Mouse (Mus musculus): ENCODE data around the gene Setd1b.
"Not testable (repeated sequence)": the region's sequence is repeated elsewhere in the genome, so short reads cannot be mapped to it uniquely, and the experiment has no call there.

Setd1b gene

GRCm38 (mm10) chr5:123201523-123201892, 59.5 kb downstream of the Setd1b start:
- peak in 1 of 2 experiments; percentile 12 for DNase-seq (ENCODE audit: low spot score in 2 of 2)

DNA sequence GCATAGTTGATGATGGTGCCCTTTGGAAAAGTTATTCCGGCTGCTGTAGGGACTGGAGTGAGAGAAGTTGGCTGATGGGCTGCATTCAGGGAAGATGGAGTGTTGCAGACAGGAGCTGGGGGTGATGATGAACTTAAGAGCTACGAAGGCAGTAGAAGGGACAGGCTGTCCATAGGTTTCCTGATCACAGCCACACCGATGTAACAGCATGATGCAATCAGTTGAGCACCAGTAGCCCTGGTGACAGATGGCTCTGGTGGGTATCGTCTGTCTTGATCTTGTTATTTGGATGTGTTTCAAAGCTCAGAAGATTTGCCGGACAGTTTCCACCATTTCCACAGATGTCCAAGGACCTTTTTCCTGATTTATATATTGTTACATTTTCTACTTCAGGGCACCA, 60.0 kb downstream of the Setd1b start:
- DNase-seq (ENCODE audit: low spot score in 2 of 2): peak; percentile 20 to 49

GRCm38 (mm10) chr5:123202771-123203170, 60.8 kb downstream of the Setd1b start:
- DNase-seq (ENCODE audit: low spot score in 2 of 2): not testable (repeated sequence)

GRCm38 (mm10) chr5:123203591-123203990, 61.6 kb downstream of the Setd1b start:
- DNase-seq (ENCODE audit: low spot score in 2 of 2): not testable (repeated sequence)
